Mouse (Mus musculus) Muller cell, postnatal 12 days (primary cell): ENCODE results near the gene Slco4a1.
A peak's percentile ranks its signal among the peaks of the same experiment; 100 is the strongest.

Experiments used
- DNase-seq: peaks from one replicate; pipeline ENCODE4 v3.0.0-alpha.2; 2015; ENCODE audit errors: inconsistent ontology term

Slco4a1 gene

GRCm38 (mm10) chr2:180455723-180456698, at the start of gene Slco4a1:
Slco4a1 (plus strand) TSS chr2:180456245.
- DNase-seq: peak; percentile 93

GRCm38 (mm10) chr2:180408410-180408809, 47.6 kb upstream of the Slco4a1 start:
- no peak for DNase-seq

- DNase-seq: no peak
Measured at GRCm38 (mm10) chr2:180410432-180410831, 45.6 kb upstream of the Slco4a1 start.

GRCm38 (mm10) chr2:180411013-180411412, 45.0 kb upstream of the Slco4a1 start:
- no peak for DNase-seq

GRCm38 (mm10) chr2:180415627-180416026, 40.4 kb upstream of the Slco4a1 start:
- DNase-seq: no peak

- peak; percentile 13 for DNase-seq
Measured at GRCm38 (mm10) chr2:180417731-180418130, 38.3 kb upstream of the Slco4a1 start.

GRCm38 (mm10) chr2:180420641-180421040, 35.4 kb upstream of the Slco4a1 start:
- DNase-seq: no peak

- DNase-seq: no peak
Measured at GRCm38 (mm10) chr2:180425115-180425514, 30.9 kb upstream of the Slco4a1 start.

GRCm38 (mm10) chr2:180427073-180427472, 29.0 kb upstream of the Slco4a1 start:
- peak; percentile 76 for DNase-seq

- no peak for DNase-seq
Measured at GRCm38 (mm10) chr2:180428331-180428730, 27.7 kb upstream of the Slco4a1 start.

GRCm38 (mm10) chr2:180430648-180431047, 25.4 kb upstream of the Slco4a1 start:
- DNase-seq: no peak

- peak; percentile 53 for DNase-seq
Measured at GRCm38 (mm10) chr2:180432042-180432668, 23.9 kb upstream of the Slco4a1 start.

GRCm38 (mm10) chr2:180432751-180433150, 23.3 kb upstream of the Slco4a1 start:
- DNase-seq: no peak

- DNase-seq: no peak
Measured at GRCm38 (mm10) chr2:180433350-180433749, 22.7 kb upstream of the Slco4a1 start.

GRCm38 (mm10) chr2:180435341-180435926, 20.6 kb upstream of the Slco4a1 start:
- no peak for DNase-seq

- no peak for DNase-seq
Measured at GRCm38 (mm10) chr2:180437149-180437864, 18.7 kb upstream of the Slco4a1 start.

GRCm38 (mm10) chr2:180439791-180440190, 16.3 kb upstream of the Slco4a1 start:
- no peak for DNase-seq

GRCm38 (mm10) chr2:180440596-180441332, 15.3 kb upstream of the Slco4a1 start:
- DNase-seq: no peak

- no peak for DNase-seq
Measured at GRCm38 (mm10) chr2:180442061-180442460, 14.0 kb upstream of the Slco4a1 start.

GRCm38 (mm10) chr2:180443861-180444260, 12.2 kb upstream of the Slco4a1 start:
- DNase-seq: no peak
